Mouse (Mus musculus): ENCODE results near the gene Gal3st1. TPM values are rescaled to one million over a fixed set of nuclear protein-coding genes. Genes with fewer than 3 reads are reported as not detected.
A peak's percentile ranks its signal among the peaks of the same experiment; 100 is the strongest.
"Not testable (repeated sequence)": the region's sequence is repeated elsewhere in the genome, so short reads cannot be mapped to it uniquely, and the experiment has no call there.

Gal3st1 gene
- 10.0 TPM for polyA plus RNA-seq (2021)

DNA sequence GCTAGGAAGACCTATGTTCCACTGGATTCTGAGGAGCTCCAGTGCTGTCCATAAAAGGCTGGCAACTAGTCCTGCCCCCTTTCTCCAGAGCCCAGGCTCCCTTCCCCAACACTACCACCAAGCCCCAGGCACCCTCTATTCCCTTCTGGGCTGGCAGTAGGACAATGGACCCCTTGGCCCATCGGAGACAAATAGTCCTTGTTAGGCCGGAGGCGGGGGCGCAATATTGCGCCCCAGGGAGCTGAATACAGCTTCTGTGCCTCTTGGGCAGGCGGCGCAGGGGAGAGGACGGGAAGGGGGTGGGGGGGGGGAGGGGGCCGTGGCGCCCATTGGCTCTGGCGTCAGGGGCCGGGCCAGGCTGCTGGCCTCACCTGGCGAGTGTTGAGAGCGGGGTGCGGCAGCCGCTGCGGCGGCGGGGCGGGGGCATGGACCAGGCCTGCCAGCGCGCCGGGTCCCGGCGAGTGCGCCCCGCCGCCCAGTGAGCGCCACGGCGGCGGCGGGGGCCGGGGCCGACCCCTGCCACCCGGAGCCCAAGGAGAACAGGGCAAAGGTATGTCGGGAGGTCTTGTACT is at the start of gene Gal3st1:
Gal3st1 (plus strand) TSS at position 346 of the 572 bp plus-strand sequence.
- ATAC-seq (peak; percentile 29), DNase-seq (ENCODE audit: low read depth, low spot score) (peak; percentile 37)
- in situ Hi-C loops (cut with MboI; ENCODE audit: low pct_unique_long_range_greater_than_20kb), result no loop called here
- TF ChIP-seq CTCF (IDR thresholded peaks at IDR 0.05), result no peak
- ChIA-PET POLR2A (no interaction called here), CTCF (no interaction called here)
- no peaks in the 10 kb centered on the region for H3K27me3 ChIP-seq

DNA sequence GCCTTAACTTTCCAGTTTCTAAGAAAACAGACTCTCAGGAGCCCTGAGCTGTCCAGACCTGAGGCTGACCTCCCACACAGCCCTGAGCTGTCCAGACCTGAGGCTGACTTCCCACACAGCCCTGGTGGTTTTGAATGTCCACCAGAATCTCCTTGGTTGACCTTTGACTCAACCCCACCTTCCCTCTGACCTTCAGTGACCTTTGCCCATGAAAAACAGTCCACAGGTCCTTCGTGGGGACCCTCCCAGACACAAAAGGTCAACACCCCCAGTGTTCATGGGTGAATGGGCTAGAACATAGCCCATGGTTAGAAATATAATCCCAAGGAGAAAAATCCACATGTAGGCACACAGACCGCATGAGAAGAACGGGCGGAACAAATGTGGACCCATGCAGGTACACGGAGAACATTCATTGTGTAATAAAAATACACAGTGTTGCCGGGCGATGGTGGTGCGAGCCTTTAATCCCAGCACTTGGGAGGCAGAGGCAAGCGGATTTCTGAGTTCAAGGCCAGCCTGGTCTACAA is 49.6 kb upstream of the Gal3st1 start:
- peaks cover 24% of the 10 kb centered on the region for H3K27me3 ChIP-seq
- DNase-seq (ENCODE audit: low read depth, low spot score) (no peak), ATAC-seq (no peak)
- CTCF ChIA-PET, result interaction anchor here (0.6 kb wide), 1 partner anchor 12 kb away, joined by 3 read pairs; no protein-coding TSS in a partner anchor
- POLR2A ChIA-PET, result no interaction called here
- TF ChIP-seq CTCF (IDR thresholded peaks at IDR 0.05), result no peak
- in situ Hi-C loops (cut with MboI; ENCODE audit: low pct_unique_long_range_greater_than_20kb), result no loop called here

DNA sequence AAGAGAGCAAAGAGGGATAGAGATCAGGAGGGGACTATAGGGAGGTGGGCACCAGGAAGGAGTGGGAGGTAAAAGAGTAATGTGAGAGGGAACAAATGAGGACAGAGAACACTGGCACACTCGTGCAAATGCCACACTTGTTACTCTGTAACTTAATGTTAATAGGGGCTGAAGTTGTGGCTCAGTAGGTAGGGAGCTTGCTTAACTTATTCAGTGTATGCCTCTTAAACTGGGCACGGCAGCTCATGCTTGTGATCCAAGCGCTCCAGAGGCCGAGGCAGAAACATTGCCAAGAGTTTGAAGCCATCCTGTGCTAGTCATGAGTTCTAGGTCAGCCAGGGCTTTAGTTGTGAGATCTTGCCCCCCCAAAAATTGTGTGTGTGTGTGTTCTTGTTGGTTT is 48.3 kb upstream of the Gal3st1 start:
- no peak for DNase-seq (ENCODE audit: low read depth, low spot score)
- H3K27me3 ChIP-seq, result peaks cover 34% of the 10 kb centered on the region
- ATAC-seq, result no peak
- CTCF ChIA-PET, result no interaction called here
- TF ChIP-seq CTCF (IDR thresholded peaks at IDR 0.05), result no peak
- in situ Hi-C loops (cut with MboI; ENCODE audit: low pct_unique_long_range_greater_than_20kb), result no loop called here
- POLR2A ChIA-PET, result no interaction called here

DNA sequence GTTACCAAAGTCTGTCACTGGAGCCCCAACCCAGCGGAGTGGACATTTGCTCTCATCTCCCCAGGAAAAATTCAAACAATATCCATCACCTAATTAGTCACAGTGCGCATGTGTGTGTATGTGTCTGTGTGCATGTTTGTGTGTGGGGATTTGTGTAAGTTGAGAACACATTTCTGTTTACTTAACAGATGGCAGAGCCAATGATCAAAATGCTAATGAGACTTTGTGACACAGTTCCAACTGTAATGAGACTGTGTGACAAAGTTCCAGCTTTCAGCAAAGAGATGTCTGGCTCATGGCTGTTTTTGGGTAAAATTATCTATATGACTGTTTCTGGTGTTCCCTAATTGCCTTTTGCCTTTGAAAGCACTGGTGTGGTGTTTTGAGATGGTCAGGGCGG is 47.1 kb upstream of the Gal3st1 start:
- TF ChIP-seq CTCF (IDR thresholded peaks at IDR 0.05), result no peak
- ChIA-PET CTCF (interaction anchor here (1.3 kb wide), 1 partner anchor 8 kb away, joined by 3 read pairs; no protein-coding TSS in a partner anchor), POLR2A (no interaction called here)
- in situ Hi-C loops (cut with MboI; ENCODE audit: low pct_unique_long_range_greater_than_20kb), result no loop called here
- DNase-seq (ENCODE audit: low read depth, low spot score), result no peak
- no peak for ATAC-seq
- H3K27me3 ChIP-seq, result peaks cover 37% of the 10 kb centered on the region

DNA sequence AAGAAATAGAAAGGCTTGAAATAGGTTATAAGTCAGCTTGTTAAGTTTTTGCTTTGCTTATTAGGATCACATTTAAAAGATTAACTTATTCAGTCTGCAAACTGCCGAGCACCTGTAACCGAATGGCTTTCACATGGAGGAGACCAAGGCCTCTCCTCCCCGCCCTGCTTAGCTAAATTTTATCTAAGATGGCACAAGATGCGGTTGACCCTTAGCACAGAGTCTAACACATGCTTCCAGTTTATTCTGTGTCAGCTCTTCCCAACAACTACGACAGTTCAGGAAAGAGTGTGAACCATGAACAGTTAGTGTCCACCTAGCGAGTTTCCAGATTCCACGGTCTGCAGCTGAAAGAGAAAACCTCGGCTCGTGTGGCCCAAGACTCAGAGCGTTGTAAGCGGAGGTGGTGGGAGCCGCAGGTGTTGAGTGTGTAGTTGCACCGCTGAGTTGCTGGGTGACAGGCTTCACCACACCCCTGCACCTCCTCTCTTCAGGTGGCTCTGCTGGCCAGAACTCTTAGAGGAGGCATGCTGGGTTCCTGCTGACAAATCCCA is 46.0 kb upstream of the Gal3st1 start:
- in situ Hi-C loops (cut with MboI; ENCODE audit: low pct_unique_long_range_greater_than_20kb), result no loop called here
- DNase-seq (ENCODE audit: low read depth, low spot score) (no peak), ATAC-seq (no peak)
- no peak for TF ChIP-seq CTCF (IDR thresholded peaks at IDR 0.05)
- CTCF ChIA-PET, result no interaction called here
- POLR2A ChIA-PET, result no interaction called here
- peaks cover 48% of the 10 kb centered on the region for H3K27me3 ChIP-seq

DNA sequence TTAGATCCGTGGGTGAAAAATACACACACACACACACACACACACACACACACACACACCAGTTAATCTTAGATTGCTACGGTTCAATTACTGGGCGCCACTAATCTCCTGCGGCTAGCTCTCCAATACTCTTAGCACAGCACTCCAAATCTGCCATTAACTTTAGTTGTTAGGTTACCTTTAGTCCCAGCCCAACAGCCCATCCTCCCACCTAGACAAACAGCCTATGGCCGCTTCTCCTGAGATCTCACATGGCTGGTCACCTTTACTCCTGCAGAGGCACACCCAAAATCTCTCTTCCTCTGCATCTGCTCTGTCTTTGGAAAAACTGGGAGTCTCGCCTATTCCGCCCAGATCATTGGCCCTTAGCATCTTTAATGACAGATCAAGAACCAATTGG is 42.1 kb upstream of the Gal3st1 start:
- in situ Hi-C loops (cut with MboI; ENCODE audit: low pct_unique_long_range_greater_than_20kb), result no loop called here
- TF ChIP-seq CTCF (IDR thresholded peaks at IDR 0.05), result no peak
- no peak for DNase-seq (ENCODE audit: low read depth, low spot score)
- ChIA-PET CTCF (no interaction called here), POLR2A (no interaction called here)
- ATAC-seq, result no peak
- peaks cover 63% of the 10 kb centered on the region for H3K27me3 ChIP-seq

DNA sequence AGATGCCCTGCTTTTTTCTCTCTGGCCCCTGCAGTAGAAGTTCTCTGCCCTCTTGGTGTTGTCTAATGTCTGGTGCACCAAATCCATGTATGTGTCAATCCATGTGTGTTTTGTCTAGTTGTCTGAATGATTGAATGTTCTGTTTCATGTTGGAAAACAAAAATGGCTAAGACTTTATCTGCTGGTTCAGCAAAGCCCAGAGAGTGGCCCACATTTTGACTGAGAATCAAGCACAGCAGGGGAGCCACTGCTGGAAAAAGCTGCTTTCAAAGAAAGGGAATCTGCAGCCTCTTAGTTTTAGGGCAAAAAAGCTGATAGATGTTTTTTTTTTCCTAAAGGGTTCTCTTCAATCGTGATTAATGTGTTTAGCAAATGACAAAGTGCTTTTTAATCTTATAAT is 37.0 kb upstream of the Gal3st1 start:
- POLR2A ChIA-PET, result no interaction called here
- CTCF ChIA-PET, result no interaction called here
- DNase-seq (ENCODE audit: low read depth, low spot score), result no peak
- ATAC-seq, result no peak
- in situ Hi-C loops (cut with MboI; ENCODE audit: low pct_unique_long_range_greater_than_20kb), result no loop called here
- no peak for TF ChIP-seq CTCF (IDR thresholded peaks at IDR 0.05)
- peaks cover 38% of the 10 kb centered on the region for H3K27me3 ChIP-seq

DNA sequence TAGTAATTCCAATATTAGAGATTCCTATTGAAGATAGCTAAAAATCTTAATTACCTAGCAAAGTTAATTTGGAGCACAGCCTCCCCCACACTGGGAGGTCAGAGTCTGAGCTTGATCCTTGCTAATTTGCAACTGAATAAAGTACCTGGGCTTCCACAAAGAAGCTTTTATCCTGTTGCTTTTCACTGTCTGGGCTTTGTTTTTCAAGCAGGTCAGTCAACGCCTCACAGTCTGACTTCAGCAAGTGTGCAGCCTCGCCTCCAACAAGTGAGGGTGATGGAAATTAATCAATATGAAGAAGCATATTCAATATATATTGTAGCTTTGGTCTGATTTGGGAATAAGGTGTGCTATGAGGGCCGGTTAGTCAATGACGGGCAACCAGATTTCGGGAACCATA is 28.6 kb upstream of the Gal3st1 start:
- POLR2A ChIA-PET; in situ Hi-C loops (cut with MboI; ENCODE audit: low pct_unique_long_range_greater_than_20kb); CTCF ChIA-PET; DNase-seq (ENCODE audit: low read depth, low spot score); ATAC-seq: not testable (repeated sequence)
- H3K27me3 ChIP-seq, result peaks cover 29% of the 10 kb centered on the region

DNA sequence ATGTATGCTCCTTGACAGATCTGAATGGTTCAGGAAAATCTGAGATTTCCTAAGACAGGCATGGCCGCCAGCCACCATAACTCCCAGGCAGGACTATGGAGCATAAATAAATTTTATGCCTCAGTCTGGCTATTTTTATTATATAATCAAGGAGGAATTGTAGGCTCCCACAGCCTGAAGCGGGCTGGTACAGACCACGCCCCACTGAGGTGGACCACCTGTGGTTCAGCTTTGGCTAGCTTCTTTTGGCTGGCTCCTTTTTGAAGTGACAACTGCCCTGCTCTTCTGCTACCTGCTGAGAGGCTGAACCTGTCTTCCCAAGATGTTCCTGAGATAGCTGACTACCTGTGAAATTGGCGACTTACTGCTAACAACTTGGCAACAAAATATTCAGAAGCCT is 28.1 kb upstream of the Gal3st1 start:
- ATAC-seq; POLR2A ChIA-PET; in situ Hi-C loops (cut with MboI; ENCODE audit: low pct_unique_long_range_greater_than_20kb); CTCF ChIA-PET; DNase-seq (ENCODE audit: low read depth, low spot score): not testable (repeated sequence)
- H3K27me3 ChIP-seq, result peaks cover 34% of the 10 kb centered on the region

DNA sequence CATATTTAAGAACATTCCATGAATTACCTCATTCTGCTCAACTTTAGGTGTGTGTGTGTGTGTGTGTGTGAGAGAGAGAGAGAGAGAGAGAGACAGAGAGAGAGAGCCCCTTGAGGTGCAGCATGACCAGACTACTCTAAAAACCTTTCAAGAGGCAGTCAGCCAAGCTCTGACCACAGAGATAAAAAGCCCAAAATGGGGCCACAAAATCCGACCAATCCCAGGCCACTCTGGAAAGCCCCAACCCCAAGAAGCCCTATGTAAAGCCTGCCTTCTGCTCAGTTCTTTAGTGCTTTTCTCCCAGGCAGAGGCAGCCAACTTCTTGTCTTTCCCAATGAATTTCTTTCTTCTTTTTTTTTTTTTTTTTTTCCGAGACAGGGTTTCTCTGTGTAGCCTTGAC is 22.5 kb upstream of the Gal3st1 start:
- ChIA-PET CTCF (no interaction called here), POLR2A (no interaction called here)
- peaks cover 37% of the 10 kb centered on the region for H3K27me3 ChIP-seq
- DNase-seq (ENCODE audit: low read depth, low spot score) (no peak), ATAC-seq (no peak)
- no peak for TF ChIP-seq CTCF (IDR thresholded peaks at IDR 0.05)
- in situ Hi-C loops (cut with MboI; ENCODE audit: low pct_unique_long_range_greater_than_20kb), result no loop called here

DNA sequence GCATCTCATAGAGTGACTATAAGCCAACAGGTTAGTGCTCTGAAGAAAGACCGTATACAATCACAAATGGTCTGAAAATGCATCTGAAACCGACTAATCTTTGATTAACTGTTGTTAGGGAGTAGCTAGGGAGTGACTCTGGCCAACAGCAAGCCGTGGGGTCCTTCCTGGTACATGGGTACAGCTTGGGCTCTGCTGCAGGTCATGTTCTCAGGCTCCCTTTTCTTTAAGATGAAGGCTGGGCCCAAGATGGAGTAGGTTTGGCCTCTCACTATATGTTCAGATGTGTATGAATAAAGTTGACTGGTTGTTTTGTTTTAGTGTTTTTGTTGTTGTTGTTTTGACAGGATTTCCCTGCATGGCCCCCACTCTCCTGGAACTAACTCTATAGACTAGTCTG is 21.7 kb upstream of the Gal3st1 start:
- POLR2A ChIA-PET, result no interaction called here

DNA sequence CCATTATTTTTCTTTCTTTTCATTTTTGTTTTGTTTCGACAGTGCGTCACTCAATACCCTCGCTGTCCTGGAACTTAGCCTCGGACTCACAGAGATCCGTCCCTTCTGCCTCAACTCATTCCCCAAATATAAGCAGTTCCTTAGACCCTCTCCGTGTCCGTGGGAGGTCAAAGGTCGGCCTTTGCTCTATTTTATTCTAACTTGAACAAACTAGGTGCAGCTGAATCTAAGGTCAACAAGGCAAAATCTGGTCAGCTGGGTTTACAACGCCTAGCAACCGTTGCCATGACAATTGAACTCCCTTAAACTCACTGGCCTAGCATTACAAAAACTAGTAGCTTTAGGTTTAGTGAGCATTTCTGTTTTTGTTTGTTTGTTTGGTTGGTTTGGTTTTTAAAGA is 20.3 kb upstream of the Gal3st1 start:
- DNase-seq (ENCODE audit: low read depth, low spot score) (no peak), ATAC-seq (no peak)
- CTCF ChIA-PET, result interaction anchor here (0.8 kb wide), 1 partner anchor 24 kb away, joined by 3 read pairs; no protein-coding TSS in a partner anchor
- TF ChIP-seq CTCF (IDR thresholded peaks at IDR 0.05), result no peak
- POLR2A ChIA-PET, result no interaction called here
- H3K27me3 ChIP-seq, result peaks cover 17% of the 10 kb centered on the region
- in situ Hi-C loops (cut with MboI; ENCODE audit: low pct_unique_long_range_greater_than_20kb), result no loop called here

More for the DNA sequence above, 21.7 kb upstream of the Gal3st1 start:
- DNase-seq (ENCODE audit: low read depth, low spot score) (no peak), ATAC-seq (no peak)
- TF ChIP-seq CTCF (IDR thresholded peaks at IDR 0.05), result no peak
- H3K27me3 ChIP-seq, result peaks cover 30% of the 10 kb centered on the region
- CTCF ChIA-PET, result no interaction called here
- in situ Hi-C loops (cut with MboI; ENCODE audit: low pct_unique_long_range_greater_than_20kb), result no loop called here
